Mouse (Mus musculus) gastrocnemius, postnatal 14 days (tissue): ENCODE data around the gene Cacna1g. TPM values are rescaled to one million over a fixed set of nuclear protein-coding genes. Genes with fewer than 3 reads are reported as not detected.
"Not testable (repeated sequence)": the region's sequence is repeated elsewhere in the genome, so short reads cannot be mapped to it uniquely, and the experiment has no call there.

Source experiments
- DNase-seq: peaks from one replicate; pipeline ENCODE4 v3.0.0; 2021; ENCODE audit warnings: mixed read lengths
- intact Hi-C: fragments of 180-260 bp; cut with DNase I; formaldehyde crosslinking; loops from one replicate; pipeline ENCODE4 v1.15.1; 2025; ENCODE audit warnings: low total_unique reads
- total RNA-seq, 2 experiments: library from RNA; stranded (reverse); gene quantifications; 2 replicates each; pipeline ENCODE4 v1.2.3; 2021

The Cacna1g gene
- total RNA-seq, 2 experiments from 2014 or later, result 4.9 to 6.1 TPM

GRCm38 (mm10) chr11:94419004-94419727 is 54.8 kb downstream of the Cacna1g start:
- intact Hi-C loops, result no loop called here

DNA sequence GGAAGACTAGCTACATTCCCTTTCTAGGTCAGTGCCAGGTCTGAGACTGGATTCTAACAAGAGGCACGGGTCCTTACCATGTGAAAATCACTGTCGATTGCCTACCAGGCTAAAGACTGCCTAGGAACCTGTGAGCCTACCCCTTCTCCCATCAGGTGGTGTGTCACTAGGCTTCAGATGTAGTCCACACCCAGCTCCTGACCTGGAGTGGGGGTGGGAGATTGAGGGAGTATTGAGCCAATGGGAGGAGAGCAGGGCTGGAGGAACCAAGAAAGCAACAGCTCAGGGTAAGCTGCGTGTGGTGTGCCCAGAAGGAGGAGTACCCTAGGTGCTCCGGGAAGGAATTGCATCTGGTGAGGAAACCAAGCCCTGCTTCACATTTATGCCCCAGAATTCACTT is 60.0 kb downstream of the Cacna1g start:
- DNase-seq, result no peak
- intact Hi-C loops, result no loop called here

More at GRCm38 (mm10) chr11:94419004-94419727, 54.8 kb downstream of the Cacna1g start:
- no peak for DNase-seq

- intact Hi-C loops, result no loop called here
- DNase-seq, result no peak
Measured at GRCm38 (mm10) chr11:94413516-94413915, 60.5 kb downstream of the Cacna1g start.

DNA sequence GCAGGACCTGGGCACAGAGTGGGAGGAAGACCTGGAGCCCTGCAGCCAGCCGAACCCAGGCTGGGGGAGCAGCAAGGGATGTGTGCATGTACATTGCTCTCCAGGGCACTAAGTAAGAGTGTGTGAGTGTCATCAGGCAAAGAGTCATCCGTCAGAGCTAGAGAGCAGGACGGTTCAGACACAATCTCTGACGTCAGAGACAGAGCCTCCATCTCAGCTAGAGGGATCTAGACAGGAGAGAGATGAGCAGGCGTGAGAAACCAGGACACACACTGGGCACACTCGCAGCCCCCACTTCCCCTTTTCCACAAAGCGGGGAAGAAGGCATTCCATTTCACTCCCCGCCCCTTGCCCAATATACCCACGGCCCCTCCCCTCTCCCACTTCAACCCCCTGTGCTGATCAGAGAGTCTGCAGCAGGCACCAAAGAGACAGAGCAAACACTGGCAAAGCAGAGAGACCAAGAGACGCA is 61.0 kb downstream of the Cacna1g start:
- DNase-seq, result no peak
- intact Hi-C loops, result no loop called here

DNA sequence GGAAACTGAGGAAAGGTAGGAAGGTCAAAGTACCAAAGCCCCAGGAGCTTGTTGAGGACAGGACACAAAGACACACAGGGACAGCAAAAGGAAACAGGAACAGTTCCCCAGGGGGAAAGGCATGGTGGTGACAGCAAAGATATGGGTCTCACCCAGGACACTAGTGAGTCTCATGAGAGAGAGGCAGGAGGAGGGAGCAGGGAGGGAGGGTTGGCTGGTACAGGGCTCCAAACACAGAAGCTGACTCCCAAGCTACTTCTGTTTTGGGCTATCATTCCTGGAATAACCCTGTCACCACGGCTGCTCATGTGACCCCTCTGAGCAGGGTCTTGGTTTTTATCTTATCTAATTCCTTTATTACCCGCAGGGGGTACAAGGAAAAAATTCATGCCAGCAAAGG is 61.4 kb downstream of the Cacna1g start:
- intact Hi-C loops, result no loop called here
- no peak for DNase-seq

- no peak for DNase-seq
- intact Hi-C loops, result no loop called here
Measured at GRCm38 (mm10) chr11:94407803-94408321, 66.1 kb downstream of the Cacna1g start.

GRCm38 (mm10) chr11:94405348-94405747 is 68.7 kb downstream of the Cacna1g start:
- no peak for DNase-seq
- intact Hi-C loops, result loop anchor here (2.0 kb wide), 1 partner anchor 65 kb away; no protein-coding TSS in a partner anchor

GRCm38 (mm10) chr11:94404641-94405260 is 69.2 kb downstream of the Cacna1g start:
- DNase-seq, result peak; percentile 75
- intact Hi-C loops, result loop anchor here (2.0 to 5.0 kb wide), 2 partner anchors 64 to 167 kb away; no protein-coding TSS in a partner anchor

DNA sequence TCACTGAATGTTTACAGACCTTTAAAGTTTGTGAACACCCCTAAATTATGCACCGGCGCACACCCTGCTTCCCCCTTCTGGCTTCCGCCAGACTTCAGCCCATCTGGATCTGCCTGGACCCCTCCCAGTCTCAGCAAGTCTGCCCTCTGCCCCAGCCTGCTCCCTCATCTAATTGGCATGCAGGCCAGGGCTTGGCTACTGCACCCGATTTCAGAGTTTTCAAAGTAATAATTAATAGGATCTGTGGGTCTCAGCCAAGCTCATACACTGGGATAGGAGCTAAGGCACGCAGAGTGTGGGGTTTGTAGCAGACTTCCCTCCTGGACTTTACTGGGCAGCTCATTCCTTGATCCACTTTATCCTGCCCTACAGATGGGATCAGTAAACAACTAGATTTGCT is 69.8 kb downstream of the Cacna1g start:
- intact Hi-C loops, result loop anchor here (2.0 to 5.0 kb wide), 2 partner anchors 63 to 167 kb away; no protein-coding TSS in a partner anchor
- DNase-seq, result no peak

- intact Hi-C loops, result loop anchor here (2.0 to 5.0 kb wide), 2 partner anchors 63 to 166 kb away; no protein-coding TSS in a partner anchor
- DNase-seq, result no peak
Measured at GRCm38 (mm10) chr11:94403757-94404156, 70.2 kb downstream of the Cacna1g start.

DNA sequence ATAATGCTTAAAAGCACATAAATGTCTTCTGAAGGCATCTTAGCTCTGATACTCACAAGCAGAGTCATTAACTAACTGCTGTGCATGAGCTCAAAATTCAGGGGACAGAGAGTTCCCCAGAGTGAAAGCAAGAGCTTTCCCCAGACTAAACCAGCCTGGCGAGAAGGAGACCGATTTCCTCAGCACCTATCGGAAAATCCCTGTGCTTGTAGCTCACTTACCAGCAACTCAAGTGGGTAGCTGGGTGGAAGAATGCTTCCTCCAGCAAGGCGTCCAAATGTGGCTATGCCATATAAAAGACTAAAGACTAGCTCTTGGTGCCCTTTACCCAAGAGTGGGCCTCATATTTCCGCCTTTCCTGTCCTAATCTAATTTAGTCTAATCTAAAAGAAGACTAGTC is 71.3 kb downstream of the Cacna1g start:
- intact Hi-C loops, result loop anchor here (5.0 kb wide), 1 partner anchor 165 kb away; no protein-coding TSS in a partner anchor

GRCm38 (mm10) chr11:94402029-94402428 is 72.0 kb downstream of the Cacna1g start:
- intact Hi-C loops, result loop anchor here (5.0 kb wide), 1 partner anchor 165 kb away; no protein-coding TSS in a partner anchor

More for the DNA sequence above, 71.3 kb downstream of the Cacna1g start:
- DNase-seq, result no peak

GRCm38 (mm10) chr11:94400996-94401395 is 73.0 kb downstream of the Cacna1g start:
- DNase-seq, result no peak
- intact Hi-C loops, result loop anchor here (5.0 kb wide), 1 partner anchor 164 kb away; no protein-coding TSS in a partner anchor

More at GRCm38 (mm10) chr11:94402029-94402428, 72.0 kb downstream of the Cacna1g start:
- DNase-seq, result not testable (repeated sequence)

DNA sequence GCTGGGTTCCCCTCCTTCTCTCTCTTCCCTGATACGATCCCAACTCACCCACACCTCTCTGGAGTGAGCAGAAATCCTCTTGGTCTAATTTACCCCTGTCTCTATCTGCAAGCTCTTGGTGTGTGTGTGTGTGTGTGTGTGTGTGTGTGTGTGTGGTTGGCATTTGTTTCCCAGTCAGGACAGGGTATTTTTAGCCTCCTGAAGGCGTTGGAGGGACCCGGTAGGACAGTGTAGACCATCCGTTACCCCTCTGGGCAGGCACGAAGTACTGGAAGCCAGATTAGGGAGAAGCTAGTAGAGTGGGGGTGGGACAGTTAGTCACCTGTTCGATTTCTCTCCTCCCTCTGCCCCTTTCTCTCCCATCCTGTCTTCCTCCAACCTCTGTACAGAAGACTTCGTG is 79.9 kb downstream of the Cacna1g start:
- intact Hi-C loops, result loop anchor here (5.0 kb wide), 1 partner anchor 37 kb away; no protein-coding TSS in a partner anchor
- DNase-seq, result no peak

- DNase-seq, result not testable (repeated sequence)
- intact Hi-C loops, result loop anchor here (5.0 kb wide), 1 partner anchor 36 kb away; no protein-coding TSS in a partner anchor
Measured at GRCm38 (mm10) chr11:94393490-94393889, 80.5 kb downstream of the Cacna1g start.

- DNase-seq, result peak; percentile 60
- intact Hi-C loops, result loop anchor here (5.0 kb wide), 1 partner anchor 35 kb away; no protein-coding TSS in a partner anchor
Measured at GRCm38 (mm10) chr11:94392672-94393109, 81.3 kb downstream of the Cacna1g start, which contains the start of gene Abcc3. Gene Abcc3 (minus strand): TSS chr11:94392997.

GRCm38 (mm10) chr11:94391661-94392060 is 82.3 kb downstream of the Cacna1g start:
- intact Hi-C loops, result loop anchor here (5.0 kb wide), 1 partner anchor 34 kb away; no protein-coding TSS in a partner anchor
- no peak for DNase-seq

DNA sequence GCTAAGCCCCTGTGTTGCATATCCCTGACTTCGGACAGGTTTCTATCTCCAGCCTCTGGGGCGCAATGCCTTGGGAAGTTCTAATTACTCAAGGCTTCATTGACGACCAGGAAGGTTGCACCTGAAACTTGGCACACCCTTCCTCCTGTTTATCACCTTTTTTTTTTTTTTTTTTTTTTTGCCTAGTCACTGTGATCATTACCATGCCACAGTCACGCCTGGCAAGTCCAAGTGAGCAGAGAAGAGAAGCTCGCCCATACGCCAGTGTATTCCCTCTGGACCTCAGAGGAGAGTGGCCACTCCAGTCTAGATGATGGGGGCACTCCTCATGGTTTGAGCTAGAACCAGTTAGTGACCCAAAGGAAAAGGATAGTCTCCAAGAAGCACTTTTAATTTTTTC is 83.2 kb downstream of the Cacna1g start:
- intact Hi-C loops, result loop anchor here (5.0 kb wide), 1 partner anchor 34 kb away; no protein-coding TSS in a partner anchor
- no peak for DNase-seq

DNA sequence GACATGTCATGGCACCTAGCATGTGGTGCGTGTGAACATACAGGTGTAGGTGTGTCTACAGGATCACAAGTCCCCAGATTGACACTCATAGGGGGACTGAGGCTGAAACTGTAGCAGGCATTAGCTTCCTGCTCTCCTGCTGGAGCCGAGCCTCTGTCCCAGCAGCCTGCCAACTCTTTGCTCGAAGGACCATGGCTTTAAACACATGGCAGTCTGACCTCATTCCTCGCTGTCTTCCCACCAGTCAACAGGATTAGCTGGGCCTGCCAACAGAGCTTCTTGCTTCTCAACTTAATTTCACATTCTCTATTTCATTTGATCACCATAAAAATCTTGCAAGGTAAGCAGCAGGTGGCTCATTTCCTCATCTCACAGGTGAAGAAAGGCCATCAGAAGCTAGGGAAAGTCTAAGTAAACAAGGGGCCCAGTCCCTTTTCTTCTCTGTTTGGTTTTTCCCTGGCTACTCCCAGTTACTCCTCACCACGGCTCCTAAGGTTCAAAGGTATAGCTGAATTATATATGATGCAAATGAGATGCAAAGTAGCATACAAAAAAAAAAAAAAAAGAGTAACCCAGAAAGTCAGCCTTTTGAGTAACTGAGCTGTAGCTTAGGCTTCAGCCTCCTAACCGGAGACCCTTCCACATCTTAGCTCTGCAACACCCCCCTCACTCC is 84.1 kb downstream of the Cacna1g start:
- DNase-seq, result no peak
- intact Hi-C loops, result loop anchor here (5.0 kb wide), 1 partner anchor 33 kb away; no protein-coding TSS in a partner anchor
